Mouse (Mus musculus): ENCODE results near the gene Otulinl.

DNA sequence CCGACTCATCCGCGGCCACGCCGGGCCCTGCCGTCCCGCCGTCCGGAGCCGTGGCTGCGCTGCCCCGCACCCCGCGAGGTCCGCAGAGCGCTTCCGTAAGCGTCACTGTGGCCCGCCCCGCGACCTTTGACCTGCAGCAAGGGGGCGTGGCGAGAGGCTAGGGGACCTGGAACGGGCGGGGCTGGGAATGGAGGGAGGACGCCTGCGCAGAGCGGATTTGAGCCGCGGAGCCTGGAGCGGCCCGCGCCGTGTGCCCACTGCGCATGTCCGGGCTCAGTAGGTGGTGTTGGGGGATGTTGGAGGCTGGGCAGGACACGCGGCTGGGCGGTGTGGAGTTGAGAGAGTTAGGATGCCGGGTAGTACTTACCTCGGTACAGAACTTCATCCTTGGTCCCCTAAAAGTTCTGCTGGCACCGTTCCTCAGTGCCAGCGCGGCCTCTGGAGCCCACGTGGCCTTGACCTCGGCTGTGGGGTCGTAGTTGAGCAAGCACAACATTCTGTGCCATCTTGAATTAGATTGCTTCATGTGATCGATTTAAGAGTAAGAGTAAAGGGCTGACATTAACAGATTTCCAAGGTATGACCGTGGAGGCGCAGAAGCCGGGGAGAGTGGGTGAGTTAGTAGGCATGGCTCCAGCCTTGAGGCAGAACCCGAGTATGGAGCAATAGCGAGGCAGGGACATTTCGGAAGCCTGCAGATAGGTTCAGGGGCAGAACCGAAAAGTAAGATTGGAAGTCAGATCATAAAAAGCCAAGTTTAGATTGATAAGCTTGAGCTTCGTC lies 50.6 kb downstream of the Otulinl start, which contains the start of gene Otulin:
- TF ChIP-seq CTCF (conservative IDR thresholded peaks at IDR 0.05; ENCODE audit: low read length) (no peak), POU5F1 (IDR thresholded peaks at IDR 0.05; ENCODE audit: borderline replicate concordance, low read length) (no peak)

Measured in E14TG2a.4 (cell line).